Mouse (Mus musculus) liver, adult 2 months (tissue): ENCODE measurements around the gene Klhl29.

Experiments
- CTCF ChIP-seq: fragments of 200-500 bp; IDR thresholded peaks from 2 replicates; pipeline ENCODE4 v1.5.1; 2011; ENCODE audit warnings: low read depth, low read length, control low read depth
- POLR2A ChIP-seq: fragments of 200-500 bp; IDR thresholded peaks from 2 replicates; pipeline ENCODE4 v1.6.1; 2011; ENCODE audit warnings: low read length, control low read depth; ENCODE audit not compliant: insufficient read depth; ENCODE audit errors: extremely low read depth

DNA sequence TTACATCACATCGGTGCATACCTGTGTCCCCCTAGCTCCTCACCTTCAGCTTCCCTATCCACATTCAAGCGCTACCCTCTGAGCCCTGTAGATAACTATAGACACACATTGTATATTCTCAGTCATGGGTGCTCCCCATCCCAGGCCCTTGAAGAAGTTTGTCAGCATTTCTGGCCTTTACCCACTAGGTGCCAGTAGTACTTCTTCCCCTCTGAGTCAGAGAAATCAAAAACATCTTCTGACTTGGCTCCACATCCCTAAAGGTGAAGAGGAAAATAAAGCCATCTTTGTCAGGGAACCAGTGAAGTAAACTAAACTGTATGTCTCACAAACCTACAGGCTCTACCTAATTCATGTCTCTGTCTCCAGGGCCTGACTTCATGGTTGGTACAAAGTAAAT, 67.6 kb downstream of the Klhl29 start:
- TF ChIP-seq CTCF (no peak), POLR2A (no peak)
